Mouse (Mus musculus): Measurements from ENCODE around the gene Bax. TPM values are rescaled to one million over a fixed set of nuclear protein-coding genes. Genes with fewer than 3 reads are reported as not detected.

Gene Bax
- polyA plus RNA-seq, 1 experiment from 2014 or later = 265 TPM

- peaks cover 44% of the 10 kb centered on the region for H3K4me1 ChIP-seq
- H3K27me3 ChIP-seq (ENCODE audit: low read depth, poor library complexity, severe bottlenecking) = peaks cover 90% of the 10 kb centered on the region
- 13% methylated on average over 13 of the region's 13 CpGs for WGBS
- DNase-seq (ENCODE audit: low spot score) = no peak
- 0 out of 2 replicates have a peak overlapping the region, but pooled peaks have one; percentile 4 for H3K4me3 ChIP-seq
- peaks cover 31% of the 10 kb centered on the region for H3K36me3 ChIP-seq
- no peaks in the 10 kb centered on the region for H3K9me3 ChIP-seq (replicated peaks)
- no peak overlapping the region for H3K27ac ChIP-seq (replicated peaks)
Measured at GRCm38 (mm10) chr7:45417962-45418492, 48.7 kb downstream of the Bax start.

DNA sequence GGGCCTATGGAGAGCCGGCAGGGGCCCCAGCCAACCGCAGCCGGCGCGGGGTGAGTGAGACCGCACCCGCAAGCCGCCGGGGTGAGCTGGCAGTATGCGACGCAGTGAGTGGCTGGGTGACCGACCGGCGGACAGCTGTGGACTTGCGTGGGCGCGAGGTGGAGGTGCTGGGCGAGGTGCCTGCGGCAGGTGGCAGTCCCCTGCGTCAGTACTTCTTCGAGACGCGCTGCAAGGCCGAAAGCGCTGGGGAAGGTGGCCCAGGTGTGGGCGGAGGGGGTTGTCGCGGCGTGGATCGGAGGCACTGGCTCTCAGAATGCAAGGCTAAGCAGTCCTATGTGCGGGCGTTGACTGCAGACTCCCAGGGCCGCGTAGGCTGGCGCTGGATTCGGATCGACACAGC is 51.1 kb downstream of the Bax start:
- Histone ChIP-seq H3K4me1 (peaks cover 42% of the 10 kb centered on the region), H3K36me3 (peaks cover 7% of the 10 kb centered on the region), H3K4me3 (peak overlapping the region; percentile 3; the same call in 1 of the 2 replicates), H3K27ac (replicated peaks) (no peak overlapping the region), H3K9me3 (replicated peaks) (no peaks in the 10 kb centered on the region), H3K27me3 (ENCODE audit: low read depth, poor library complexity, severe bottlenecking) (peaks cover 100% of the 10 kb centered on the region)
- DNase-seq (ENCODE audit: low spot score) = no peak
- WGBS = 11% methylated on average over 37 of the region's 37 CpGs

DNA sequence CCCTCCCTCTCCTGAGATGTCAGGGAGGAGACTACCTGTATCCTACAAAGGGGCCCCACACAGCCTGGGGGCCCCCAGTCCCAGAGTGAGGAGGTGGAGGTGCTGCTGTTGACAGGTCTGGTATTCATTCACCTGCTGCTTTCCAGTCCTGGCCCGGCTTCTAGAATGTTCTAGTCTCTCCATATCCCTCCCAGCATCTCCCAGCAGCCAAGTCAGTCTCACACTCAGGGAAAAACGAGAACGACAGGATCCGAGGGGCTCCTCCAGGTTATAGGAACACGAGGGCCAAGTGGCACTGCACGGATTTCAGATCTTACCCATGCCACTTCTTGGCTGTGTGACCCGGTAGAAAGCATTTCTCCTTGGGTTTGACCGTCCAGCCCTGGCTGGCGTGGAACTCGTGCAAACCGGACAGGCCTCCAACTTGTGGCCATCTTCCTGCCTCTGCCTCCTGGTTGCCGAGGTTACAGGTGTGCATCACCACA is 51.9 kb downstream of the Bax start:
- H3K4me1 ChIP-seq = peaks cover 35% of the 10 kb centered on the region
- H3K36me3 ChIP-seq = no peaks in the 10 kb centered on the region
- H3K27ac ChIP-seq (replicated peaks) = no peak overlapping the region
- no peak for DNase-seq (ENCODE audit: low spot score)
- H3K27me3 ChIP-seq (ENCODE audit: low read depth, poor library complexity, severe bottlenecking) = peaks cover 100% of the 10 kb centered on the region
- H3K4me3 ChIP-seq = 0 out of 2 replicates have a peak overlapping the region, but pooled peaks have one; percentile 3
- H3K9me3 ChIP-seq (replicated peaks) = no peaks in the 10 kb centered on the region
- 50% methylated on average over 12 of the region's 12 CpGs for WGBS

GRCm38 (mm10) chr7:45413864-45414739 is 52.6 kb downstream of the Bax start:
- Histone ChIP-seq H3K27me3 (ENCODE audit: low read depth, poor library complexity, severe bottlenecking) (peaks cover 100% of the 10 kb centered on the region), H3K4me3 (peak overlapping the region; percentile 65), H3K36me3 (no peaks in the 10 kb centered on the region), H3K27ac (replicated peaks) (0 out of 2 replicates have a peak overlapping the region, but pooled peaks have one; percentile 63), H3K9me3 (replicated peaks) (no peaks in the 10 kb centered on the region), H3K4me1 (peaks cover 35% of the 10 kb centered on the region)
- 1% methylated on average over 27 of the region's 27 CpGs for WGBS
- DNase-seq (ENCODE audit: low spot score) = no peak

GRCm38 (mm10) chr7:45413113-45413863 is 53.4 kb downstream of the Bax start, which contains the start of gene Ntf5:
Gene Ntf5 (plus strand): TSS chr7:45413695.
- H3K27ac ChIP-seq (replicated peaks) = peak within 1 kb of the TSS; percentile 63; the same call in 1 of the 2 replicates
- WGBS = 3% methylated on average over 45 of the region's 45 CpGs

GRCm38 (mm10) chr7:45412421-45412820 is 54.3 kb downstream of the Bax start:
- no peak for DNase-seq (ENCODE audit: low spot score)

More at GRCm38 (mm10) chr7:45413113-45413863, 53.4 kb downstream of the Bax start, which contains the start of gene Ntf5:
- Histone ChIP-seq H3K27me3 (ENCODE audit: low read depth, poor library complexity, severe bottlenecking) (peaks cover 100% of the 10 kb centered on the region), H3K36me3 (no peaks in the 10 kb centered on the region), H3K4me3 (peak within 1 kb of the TSS; percentile 65), H3K4me1 (peaks cover 34% of the 10 kb centered on the region), H3K9me3 (replicated peaks) (no peaks in the 10 kb centered on the region)
- DNase-seq (ENCODE audit: low spot score) = peak; percentile 56

More at GRCm38 (mm10) chr7:45412421-45412820, 54.3 kb downstream of the Bax start:
- Histone ChIP-seq H3K4me3 (no peak overlapping the region), H3K9me3 (replicated peaks) (no peaks in the 10 kb centered on the region), H3K27ac (replicated peaks) (no peak overlapping the region), H3K4me1 (peaks cover 25% of the 10 kb centered on the region), H3K27me3 (ENCODE audit: low read depth, poor library complexity, severe bottlenecking) (peaks cover 100% of the 10 kb centered on the region), H3K36me3 (no peaks in the 10 kb centered on the region)
- 85% methylated on average over 2 of the region's 2 CpGs for WGBS

Small RNAs within 50 kb of the gene (microRNA-seq; reads per million reads assigned to microRNA genes)
- gene Gm22133 = 0.90 reads per million

Other genes with a start within 250 kb of the Bax start
- 0.43 and 0.65 TPM in 2 replicates for gene Cd37, start 227.8 kb downstream of the Bax start, polyA plus RNA-seq (2016; fragmentation: Nextera tagmentation; extraction: Ambion mirVana)
- gene Slc6a16, start 225.8 kb downstream of the Bax start, polyA plus RNA-seq (2016; fragmentation: Nextera tagmentation; extraction: Ambion mirVana) = 0.07 TPM in 1 of 2 replicates, not detected in the other
- gene Slc6a21, start 189.4 kb downstream of the Bax start, polyA plus RNA-seq (2016; fragmentation: Nextera tagmentation; extraction: Ambion mirVana) = not detected in 2 replicates
- 7.0 and 9.6 TPM in 2 replicates for gene Trpm4, start 133.1 kb downstream of the Bax start, polyA plus RNA-seq (2016; fragmentation: Nextera tagmentation; extraction: Ambion mirVana)
- gene Hrc, start 131.6 kb downstream of the Bax start, polyA plus RNA-seq (2016; fragmentation: Nextera tagmentation; extraction: Ambion mirVana) = 0.12 and 0.29 TPM in 2 replicates
- gene Ppfia3, start 99.9 kb downstream of the Bax start, polyA plus RNA-seq (2016; fragmentation: Nextera tagmentation; extraction: Ambion mirVana) = 6.4 and 7.4 TPM in 2 replicates
- gene Lin7b, start 96.3 kb downstream of the Bax start, polyA plus RNA-seq (2016; fragmentation: Nextera tagmentation; extraction: Ambion mirVana) = 1.0 and 1.4 TPM in 2 replicates
- 254 and 268 TPM in 2 replicates for gene Snrnp70, start 71.2 kb downstream of the Bax start, polyA plus RNA-seq (2016; fragmentation: Nextera tagmentation; extraction: Ambion mirVana)
- gene Kcna7, start 61.2 kb downstream of the Bax start, polyA plus RNA-seq (2016; fragmentation: Nextera tagmentation; extraction: Ambion mirVana) = not detected in 2 replicates
- gene Ntf5, start 53.2 kb downstream of the Bax start, polyA plus RNA-seq (2016; fragmentation: Nextera tagmentation; extraction: Ambion mirVana) = 0.51 and 0.61 TPM in 2 replicates
- not detected in 2 replicates for gene Lhb, start 46.1 kb downstream of the Bax start, polyA plus RNA-seq (2016; fragmentation: Nextera tagmentation; extraction: Ambion mirVana)
- 41.7 and 41.9 TPM in 2 replicates for gene Gys1, start 32.1 kb downstream of the Bax start, polyA plus RNA-seq (2016; fragmentation: Nextera tagmentation; extraction: Ambion mirVana)
- gene Ruvbl2, start 28.8 kb downstream of the Bax start, polyA plus RNA-seq (2016; fragmentation: Nextera tagmentation; extraction: Ambion mirVana) = 202 and 222 TPM in 2 replicates
- gene Ftl1, start 7.0 kb downstream of the Bax start, polyA plus RNA-seq (2016; fragmentation: Nextera tagmentation; extraction: Ambion mirVana) = 5,695 and 6,139 TPM in 2 replicates
- 0.15 and 0.21 TPM in 2 replicates for gene Tulp2, start 15.0 kb upstream of the Bax start, polyA plus RNA-seq (2016; fragmentation: Nextera tagmentation; extraction: Ambion mirVana)
- 0.34 TPM in 1 of 2 replicates, not detected in the other for gene Gm45808, start 19.9 kb upstream of the Bax start, polyA plus RNA-seq (2016; fragmentation: Nextera tagmentation; extraction: Ambion mirVana)
- gene Dhdh, start 21.9 kb upstream of the Bax start, polyA plus RNA-seq (2016; fragmentation: Nextera tagmentation; extraction: Ambion mirVana) = 6.0 and 6.8 TPM in 2 replicates
- 105 and 112 TPM in 2 replicates for gene Nucb1, start 43.5 kb upstream of the Bax start, polyA plus RNA-seq (2016; fragmentation: Nextera tagmentation; extraction: Ambion mirVana)
- gene Ppp1r15a, start 59.4 kb upstream of the Bax start, polyA plus RNA-seq (2016; fragmentation: Nextera tagmentation; extraction: Ambion mirVana) = 15.0 and 18.6 TPM in 2 replicates
- 0.78 and 1.1 TPM in 2 replicates for gene Plekha4, start 59.4 kb upstream of the Bax start, polyA plus RNA-seq (2016; fragmentation: Nextera tagmentation; extraction: Ambion mirVana)
- 0.43 and 0.55 TPM in 2 replicates for gene Hsd17b14, start 88.0 kb upstream of the Bax start, polyA plus RNA-seq (2016; fragmentation: Nextera tagmentation; extraction: Ambion mirVana)
- gene Bcat2, start 103.3 kb upstream of the Bax start, polyA plus RNA-seq (2016; fragmentation: Nextera tagmentation; extraction: Ambion mirVana) = 32.2 and 38.2 TPM in 2 replicates
- not detected in 2 replicates for gene Fgf21, start 148.6 kb upstream of the Bax start, polyA plus RNA-seq (2016; fragmentation: Nextera tagmentation; extraction: Ambion mirVana)
- not detected in 2 replicates for gene Fut1, start 150.4 kb upstream of the Bax start, polyA plus RNA-seq (2016; fragmentation: Nextera tagmentation; extraction: Ambion mirVana)
- 0.16 TPM in 1 of 2 replicates, not detected in the other for gene Izumo1, start 154.9 kb upstream of the Bax start, polyA plus RNA-seq (2016; fragmentation: Nextera tagmentation; extraction: Ambion mirVana)
- gene Rasip1, start 160.6 kb upstream of the Bax start, polyA plus RNA-seq (2016; fragmentation: Nextera tagmentation; extraction: Ambion mirVana) = 4.8 and 5.5 TPM in 2 replicates
- 2.1 and 3.3 TPM in 2 replicates for gene Mamstr, start 173.1 kb upstream of the Bax start, polyA plus RNA-seq (2016; fragmentation: Nextera tagmentation; extraction: Ambion mirVana)
- gene Fut2, start 199.5 kb upstream of the Bax start, polyA plus RNA-seq (2016; fragmentation: Nextera tagmentation; extraction: Ambion mirVana) = 0.05 TPM in 1 of 2 replicates, not detected in the other
- 0.46 and 0.48 TPM in 2 replicates for gene Ntn5, start 217.1 kb upstream of the Bax start, polyA plus RNA-seq (2016; fragmentation: Nextera tagmentation; extraction: Ambion mirVana)
- 0.32 and 0.34 TPM in 2 replicates for gene Sec1, start 227.5 kb upstream of the Bax start, polyA plus RNA-seq (2016; fragmentation: Nextera tagmentation; extraction: Ambion mirVana)
- gene Car11, start 232.9 kb upstream of the Bax start, polyA plus RNA-seq (2016; fragmentation: Nextera tagmentation; extraction: Ambion mirVana) = 4.6 and 4.9 TPM in 2 replicates
- gene Dbp, start 238.2 kb upstream of the Bax start, polyA plus RNA-seq (2016; fragmentation: Nextera tagmentation; extraction: Ambion mirVana) = 2.1 and 2.9 TPM in 2 replicates
- 965 and 1,116 TPM in 2 replicates for gene Rpl18, start 248.6 kb upstream of the Bax start, polyA plus RNA-seq (2016; fragmentation: Nextera tagmentation; extraction: Ambion mirVana)